Mouse (Mus musculus): ENCODE data around the gene Fank1. TPM values are rescaled to one million over a fixed set of nuclear protein-coding genes. Genes with fewer than 3 reads are reported as not detected.
"Not testable (repeated sequence)": the region's sequence is repeated elsewhere in the genome, so short reads cannot be mapped to it uniquely, and the experiment has no call there.

Fank1 gene
- polyA plus RNA-seq, 1 experiment from 2014 or later = 4.0 TPM

GRCm38 (mm10) chr7:133879761-133880160, 103.1 kb downstream of the Fank1 start:
- Histone ChIP-seq H3K9me3 (no peaks in the 10 kb centered on the region), H3K4me1 (no peaks in the 10 kb centered on the region), H3K36me3 (no peaks in the 10 kb centered on the region), H3K27ac (replicated peaks) (no peak overlapping the region), H3K9ac (replicated peaks) (no peak overlapping the region), H3K4me2 (replicated peaks) (no peak overlapping the region), H3K4me3 (no peak overlapping the region), H3K27me3 (no peaks in the 10 kb centered on the region)
- ATAC-seq (replicated peaks) = no peak
- 94% methylated on average over 8 of the region's 8 CpGs for WGBS

GRCm38 (mm10) chr7:133884759-133885431, 108.2 kb downstream of the Fank1 start:
- not testable (repeated sequence) for H3K9ac ChIP-seq (replicated peaks); H3K4me1 ChIP-seq; H3K4me3 ChIP-seq; ATAC-seq (replicated peaks); H3K4me2 ChIP-seq (replicated peaks); H3K9me3 ChIP-seq; H3K27ac ChIP-seq (replicated peaks); H3K27me3 ChIP-seq; H3K36me3 ChIP-seq
- 67% methylated on average over 5 of the region's 9 CpGs for WGBS

- WGBS = 85% methylated on average over 19 of the region's 19 CpGs
- no peak overlapping the region for H3K27ac ChIP-seq (replicated peaks)
- H3K36me3 ChIP-seq = no peaks in the 10 kb centered on the region
- no peak overlapping the region for H3K4me2 ChIP-seq (replicated peaks)
- H3K4me3 ChIP-seq = no peak overlapping the region
- no peaks in the 10 kb centered on the region for H3K9me3 ChIP-seq
- no peaks in the 10 kb centered on the region for H3K27me3 ChIP-seq
- no peak for ATAC-seq (replicated peaks)
- no peak overlapping the region for H3K9ac ChIP-seq (replicated peaks)
- no peaks in the 10 kb centered on the region for H3K4me1 ChIP-seq
Observed at GRCm38 (mm10) chr7:133888926-133889920, 112.6 kb downstream of the Fank1 start.

GRCm38 (mm10) chr7:133889986-133890385, 113.3 kb downstream of the Fank1 start:
- Histone ChIP-seq H3K36me3 (no peaks in the 10 kb centered on the region), H3K27ac (replicated peaks) (no peak overlapping the region), H3K9ac (replicated peaks) (no peak overlapping the region), H3K4me1 (no peaks in the 10 kb centered on the region), H3K4me2 (replicated peaks) (no peak overlapping the region), H3K27me3 (no peaks in the 10 kb centered on the region), H3K9me3 (no peaks in the 10 kb centered on the region), H3K4me3 (no peak overlapping the region)
- WGBS = 91% methylated on average over 4 of the region's 4 CpGs
- no peak for ATAC-seq (replicated peaks)

GRCm38 (mm10) chr7:133891298-133891697, 114.6 kb downstream of the Fank1 start:
- no peak for ATAC-seq (replicated peaks)
- 93% methylated on average over 9 of the region's 9 CpGs for whole genome bisulfite sequencing
- H3K9ac ChIP-seq (replicated peaks) = no peak overlapping the region

GRCm38 (mm10) chr7:133891796-133892195, 115.1 kb downstream of the Fank1 start:
- no peaks in the 10 kb centered on the region for H3K27me3 ChIP-seq
- no peaks in the 10 kb centered on the region for H3K4me1 ChIP-seq
- H3K9me3 ChIP-seq = no peaks in the 10 kb centered on the region
- ATAC-seq (replicated peaks) = no peak
- no peak overlapping the region for H3K4me2 ChIP-seq (replicated peaks)
- no peak overlapping the region for H3K27ac ChIP-seq (replicated peaks)
- no peak overlapping the region for H3K9ac ChIP-seq (replicated peaks)
- WGBS = 75% methylated on average over 4 of the region's 4 CpGs
- H3K36me3 ChIP-seq = no peaks in the 10 kb centered on the region
- no peak overlapping the region for H3K4me3 ChIP-seq

More at GRCm38 (mm10) chr7:133891298-133891697, 114.6 kb downstream of the Fank1 start:
- Histone ChIP-seq H3K9me3 (no peaks in the 10 kb centered on the region), H3K4me3 (no peak overlapping the region), H3K36me3 (no peaks in the 10 kb centered on the region), H3K4me1 (no peaks in the 10 kb centered on the region), H3K27me3 (no peaks in the 10 kb centered on the region), H3K27ac (replicated peaks) (no peak overlapping the region), H3K4me2 (replicated peaks) (no peak overlapping the region)

GRCm38 (mm10) chr7:133899391-133899790, 122.7 kb downstream of the Fank1 start:
- Histone ChIP-seq H3K27me3 (no peaks in the 10 kb centered on the region), H3K4me2 (replicated peaks) (no peak overlapping the region), H3K27ac (replicated peaks) (no peak overlapping the region), H3K4me1 (no peaks in the 10 kb centered on the region), H3K36me3 (no peaks in the 10 kb centered on the region), H3K9ac (replicated peaks) (no peak overlapping the region), H3K4me3 (no peak overlapping the region), H3K9me3 (no peaks in the 10 kb centered on the region)
- no peak for ATAC-seq (replicated peaks)
- WGBS = 94% methylated on average over 4 of the region's 4 CpGs

- no peaks in the 10 kb centered on the region for H3K36me3 ChIP-seq
- no peak overlapping the region for H3K4me3 ChIP-seq
- ATAC-seq (replicated peaks) = no peak
- WGBS = 85% methylated on average over 4 of the region's 4 CpGs
- peaks cover 13% of the 10 kb centered on the region for H3K9me3 ChIP-seq
- no peak overlapping the region for H3K4me2 ChIP-seq (replicated peaks)
- H3K27ac ChIP-seq (replicated peaks) = no peak overlapping the region
- H3K27me3 ChIP-seq = no peaks in the 10 kb centered on the region
- H3K9ac ChIP-seq (replicated peaks) = no peak overlapping the region
- no peaks in the 10 kb centered on the region for H3K4me1 ChIP-seq
Observed at GRCm38 (mm10) chr7:133908966-133909365, 132.3 kb downstream of the Fank1 start.

GRCm38 (mm10) chr7:133909833-133910375, 133.2 kb downstream of the Fank1 start:
- H3K4me1 ChIP-seq = no peaks in the 10 kb centered on the region
- H3K4me3 ChIP-seq = no peak overlapping the region
- 86% methylated on average over 7 of the region's 7 CpGs for WGBS
- no peaks in the 10 kb centered on the region for H3K27me3 ChIP-seq
- H3K9me3 ChIP-seq = peaks cover 9% of the 10 kb centered on the region
- no peak overlapping the region for H3K4me2 ChIP-seq (replicated peaks)
- H3K36me3 ChIP-seq = no peaks in the 10 kb centered on the region
- H3K27ac ChIP-seq (replicated peaks) = no peak overlapping the region
- ATAC-seq (replicated peaks) = no peak
- no peak overlapping the region for H3K9ac ChIP-seq (replicated peaks)

GRCm38 (mm10) chr7:133911881-133912280, 135.2 kb downstream of the Fank1 start:
- Histone ChIP-seq H3K9ac (replicated peaks) (no peak overlapping the region), H3K9me3 (no peaks in the 10 kb centered on the region), H3K36me3 (no peaks in the 10 kb centered on the region), H3K4me2 (replicated peaks) (no peak overlapping the region), H3K27ac (replicated peaks) (no peak overlapping the region), H3K4me3 (no peak overlapping the region), H3K27me3 (no peaks in the 10 kb centered on the region), H3K4me1 (no peaks in the 10 kb centered on the region)
- no peak for ATAC-seq (replicated peaks)
- WGBS = 63% methylated on average over 3 of the region's 3 CpGs

GRCm38 (mm10) chr7:133916230-133916629, 139.6 kb downstream of the Fank1 start:
- Histone ChIP-seq H3K9ac (replicated peaks) (no peak overlapping the region), H3K27me3 (no peaks in the 10 kb centered on the region), H3K4me1 (no peaks in the 10 kb centered on the region), H3K36me3 (no peaks in the 10 kb centered on the region), H3K4me2 (replicated peaks) (no peak overlapping the region), H3K27ac (replicated peaks) (no peak overlapping the region), H3K4me3 (no peak overlapping the region), H3K9me3 (no peaks in the 10 kb centered on the region)
- 86% methylated on average over 9 of the region's 9 CpGs for WGBS
- ATAC-seq (replicated peaks) = no peak

- no peak overlapping the region for H3K4me2 ChIP-seq (replicated peaks)
- no peaks in the 10 kb centered on the region for H3K9me3 ChIP-seq
- no peaks in the 10 kb centered on the region; the same call in 1 of the 2 replicates for H3K4me1 ChIP-seq
- H3K9ac ChIP-seq (replicated peaks) = no peak overlapping the region
- WGBS = 62% methylated on average over 5 of the region's 5 CpGs
- H3K27me3 ChIP-seq = no peaks in the 10 kb centered on the region
- ATAC-seq (replicated peaks) = no peak
- no peaks in the 10 kb centered on the region for H3K36me3 ChIP-seq
- no peak overlapping the region for H3K27ac ChIP-seq (replicated peaks)
- no peak overlapping the region for H3K4me3 ChIP-seq
Observed at GRCm38 (mm10) chr7:133919306-133919705, 142.6 kb downstream of the Fank1 start.

Data from forebrain, embryonic 15.5 days (tissue).